Mouse (Mus musculus) intestine, embryonic 14.5 days (tissue): ENCODE data around the gene Lingo1. TPM values are rescaled to one million over a fixed set of nuclear protein-coding genes. Genes with fewer than 3 reads are reported as not detected.
A peak's percentile ranks its signal among the peaks of the same experiment; 100 is the strongest.

Experiments used
- ATAC-seq: fragments of 200-750 bp; cut with Nextera tagmentation; replicated peaks from 2 replicates; pipeline ENCODE4 v1.8.0; 2017; ENCODE audit warnings: low read depth, moderate number of reproducible peaks, moderate TSS enrichment, moderate library complexity; ENCODE audit not compliant: low FRiP score, low TSS enrichment
- DNase-seq: peaks from one replicate; pipeline ENCODE4 v3.0.0-alpha.2; 2018; ENCODE audit warnings: low spot score
- H3K27ac ChIP-seq: fragments of 300-500 bp; sonication (generic); 2 replicates; pipeline ENCODE4 v1.5.1; 2014; ENCODE audit warnings: low read depth, mild to moderate bottlenecking, control low read depth
- H3K27me3 ChIP-seq: fragments of 300-500 bp; sonication (generic); replicated peaks from 2 replicates; pipeline ENCODE4 v1.6.1; 2014; ENCODE audit warnings: low read length, control low read depth; ENCODE audit not compliant: control insufficient read depth, insufficient read depth
- H3K36me3 ChIP-seq: fragments of 300-500 bp; sonication (generic); 2 replicates; pipeline ENCODE4 v1.6.1; 2014; ENCODE audit warnings: low read length, control low read depth; ENCODE audit not compliant: control insufficient read depth, insufficient read depth
- H3K4me1 ChIP-seq: fragments of 300-500 bp; sonication (generic); replicated peaks from 2 replicates; pipeline ENCODE4 v1.6.1; 2014; ENCODE audit warnings: low read length, control low read depth, mixed read lengths; ENCODE audit not compliant: control insufficient read depth, insufficient read depth
- H3K4me2 ChIP-seq: fragments of 300-500 bp; sonication (generic); 2 replicates; pipeline ENCODE4 v1.6.1; 2014; ENCODE audit warnings: low read length
- H3K4me3 ChIP-seq: fragments of 300-500 bp; sonication (generic); 2 replicates; pipeline ENCODE4 v1.5.1; 2014; ENCODE audit warnings: low read depth, low read length, control low read depth, mixed read lengths
- H3K9ac ChIP-seq: fragments of 300-500 bp; sonication (generic); 2 replicates; pipeline ENCODE4 v1.6.1; 2014; ENCODE audit warnings: mild to moderate bottlenecking, low read length
- H3K9me3 ChIP-seq: fragments of 300-500 bp; sonication (generic); 2 replicates; pipeline ENCODE4 v1.6.1; 2016; ENCODE audit warnings: low read length, control low read depth; ENCODE audit not compliant: control insufficient read depth
- WGBS: fragments of 180-500 bp; shearing (Covaris S2); extraction: QIAGEN DNeasy Blood & Tissue Kit; methylation state at CpG from one replicate; pipeline ENCODE4 v1.1.7; 2014; 5-methylcytosine and 5-hydroxymethylcytosine counted together
- polyA plus RNA-seq: library from polyadenylated mRNA; unstranded; fragments of >200 nt; fragmentation: Nextera tagmentation; extraction: Ambion mirVana; gene quantifications from 2 replicates; pipeline ENCODE4 v1.2.1, GENCODE M21; 2014

Gene Lingo1
- polyA plus RNA-seq, 1 experiment from 2014 or later = 1.9 TPM

GRCm38 (mm10) chr9:56831904-56832303, 35.6 kb upstream of the Lingo1 start:
- DNase-seq (no peak), ATAC-seq (no peak)
- Histone ChIP-seq H3K27me3 (no peaks in the 10 kb centered on the region), H3K36me3 (no peaks in the 10 kb centered on the region), H3K27ac (no peak overlapping the region), H3K4me1 (no peaks in the 10 kb centered on the region), H3K4me3 (no peak overlapping the region), H3K9ac (no peak overlapping the region), H3K4me2 (no peak overlapping the region), H3K9me3 (no peaks in the 10 kb centered on the region)
- 72% methylated on average over 3 of the region's 3 CpGs for WGBS

- Histone ChIP-seq H3K36me3 (no peaks in the 10 kb centered on the region), H3K4me2 (no peak overlapping the region), H3K4me3 (no peak overlapping the region), H3K27me3 (peaks cover 13% of the 10 kb centered on the region; the same call in 1 of the 2 replicates), H3K4me1 (0 out of 2 replicates have a peak, but pooled peaks cover 7% of the 10 kb centered on the region), H3K9me3 (no peaks in the 10 kb centered on the region), H3K9ac (no peak overlapping the region), H3K27ac (no peak overlapping the region)
- 40% methylated on average over 4 of the region's 4 CpGs for WGBS
- ATAC-seq (no peak), DNase-seq (no peak)
These were observed 33.9 kb upstream of the Lingo1 start for GRCm38 (mm10) chr9:56830162-56830561.

- WGBS = 79% methylated on average over 6 of the region's 6 CpGs
- 0 out of 2 replicates have a peak, but pooled peaks cover 7% of the 10 kb centered on the region for H3K4me1 ChIP-seq
- H3K9me3 ChIP-seq = no peaks in the 10 kb centered on the region
- H3K9ac ChIP-seq = no peak overlapping the region
- no peak overlapping the region for H3K27ac ChIP-seq
- no peak overlapping the region for H3K4me2 ChIP-seq
- DNase-seq (no peak), ATAC-seq (no peak)
- H3K36me3 ChIP-seq = no peaks in the 10 kb centered on the region
- no peak overlapping the region for H3K4me3 ChIP-seq
- peaks cover 13% of the 10 kb centered on the region; the same call in 1 of the 2 replicates for H3K27me3 ChIP-seq
These were observed 32.6 kb upstream of the Lingo1 start for GRCm38 (mm10) chr9:56828841-56829240.

- Histone ChIP-seq H3K4me1 (0 out of 2 replicates have a peak, but pooled peaks cover 7% of the 10 kb centered on the region), H3K9ac (no peak overlapping the region), H3K27me3 (peaks cover 13% of the 10 kb centered on the region; the same call in 1 of the 2 replicates), H3K36me3 (no peaks in the 10 kb centered on the region), H3K9me3 (no peaks in the 10 kb centered on the region), H3K27ac (no peak overlapping the region), H3K4me3 (no peak overlapping the region), H3K4me2 (no peak overlapping the region)
- WGBS = 21% methylated on average over 9 of the region's 9 CpGs
- DNase-seq (no peak), ATAC-seq (no peak)
These were observed 31.9 kb upstream of the Lingo1 start for GRCm38 (mm10) chr9:56828146-56828545.

GRCm38 (mm10) chr9:56825476-56826213, 29.4 kb upstream of the Lingo1 start:
- DNase-seq (no peak), ATAC-seq (0 out of 2 replicates have a peak, but pooled peaks have one; percentile 27)
- Histone ChIP-seq H3K4me3 (no peak overlapping the region), H3K36me3 (no peaks in the 10 kb centered on the region), H3K9ac (0 out of 2 replicates have a peak overlapping the region, but pooled peaks have one; percentile 8), H3K9me3 (no peaks in the 10 kb centered on the region), H3K4me2 (peak overlapping the region; percentile 43), H3K27me3 (peaks cover 13% of the 10 kb centered on the region; the same call in 1 of the 2 replicates), H3K27ac (no peak overlapping the region), H3K4me1 (0 out of 2 replicates have a peak, but pooled peaks cover 7% of the 10 kb centered on the region)
- WGBS = 12% methylated on average over 21 of the region's 21 CpGs

- no peak overlapping the region for H3K4me2 ChIP-seq
- DNase-seq (no peak), ATAC-seq (no peak)
- 4% methylated on average over 3 of the region's 3 CpGs for WGBS
- no peak overlapping the region for H3K27ac ChIP-seq
- H3K4me3 ChIP-seq = no peak overlapping the region
- H3K4me1 ChIP-seq = 0 out of 2 replicates have a peak, but pooled peaks cover 7% of the 10 kb centered on the region
- no peak overlapping the region for H3K9ac ChIP-seq
- H3K36me3 ChIP-seq = no peaks in the 10 kb centered on the region
- H3K27me3 ChIP-seq = peaks cover 13% of the 10 kb centered on the region; the same call in 1 of the 2 replicates
- no peaks in the 10 kb centered on the region for H3K9me3 ChIP-seq
These were observed 28.6 kb upstream of the Lingo1 start for GRCm38 (mm10) chr9:56824900-56825299.

GRCm38 (mm10) chr9:56810916-56811315, 14.6 kb upstream of the Lingo1 start:
- Histone ChIP-seq H3K36me3 (no peaks in the 10 kb centered on the region), H3K4me2 (no peak overlapping the region), H3K9ac (no peak overlapping the region), H3K27ac (no peak overlapping the region), H3K27me3 (no peaks in the 10 kb centered on the region), H3K9me3 (no peaks in the 10 kb centered on the region), H3K4me3 (no peak overlapping the region), H3K4me1 (no peaks in the 10 kb centered on the region)
- DNase-seq (no peak), ATAC-seq (no peak)
- WGBS = 64% methylated on average over 1 of the region's 1 CpGs

GRCm38 (mm10) chr9:56807990-56808389, 11.7 kb upstream of the Lingo1 start:
- H3K36me3 ChIP-seq = no peaks in the 10 kb centered on the region
- H3K4me3 ChIP-seq = no peak overlapping the region
- no peak overlapping the region for H3K27ac ChIP-seq
- H3K9ac ChIP-seq = no peak overlapping the region
- no peak for ATAC-seq
- no peak overlapping the region for H3K4me2 ChIP-seq
- no peaks in the 10 kb centered on the region for H3K27me3 ChIP-seq
- no peak for DNase-seq
- WGBS = 90% methylated on average over 6 of the region's 6 CpGs
- no peaks in the 10 kb centered on the region for H3K4me1 ChIP-seq
- no peaks in the 10 kb centered on the region for H3K9me3 ChIP-seq

GRCm38 (mm10) chr9:56803146-56803545, 6.9 kb upstream of the Lingo1 start:
- Histone ChIP-seq H3K4me3 (no peak overlapping the region), H3K9me3 (no peaks in the 10 kb centered on the region), H3K9ac (no peak overlapping the region), H3K36me3 (no peaks in the 10 kb centered on the region), H3K4me1 (no peaks in the 10 kb centered on the region), H3K4me2 (no peak overlapping the region), H3K27me3 (peaks cover 11% of the 10 kb centered on the region), H3K27ac (no peak overlapping the region)
- ATAC-seq (no peak), DNase-seq (no peak)
- 88% methylated on average over 7 of the region's 7 CpGs for WGBS
